Mouse (Mus musculus): ENCODE data around the gene Ssbp3.

DNA sequence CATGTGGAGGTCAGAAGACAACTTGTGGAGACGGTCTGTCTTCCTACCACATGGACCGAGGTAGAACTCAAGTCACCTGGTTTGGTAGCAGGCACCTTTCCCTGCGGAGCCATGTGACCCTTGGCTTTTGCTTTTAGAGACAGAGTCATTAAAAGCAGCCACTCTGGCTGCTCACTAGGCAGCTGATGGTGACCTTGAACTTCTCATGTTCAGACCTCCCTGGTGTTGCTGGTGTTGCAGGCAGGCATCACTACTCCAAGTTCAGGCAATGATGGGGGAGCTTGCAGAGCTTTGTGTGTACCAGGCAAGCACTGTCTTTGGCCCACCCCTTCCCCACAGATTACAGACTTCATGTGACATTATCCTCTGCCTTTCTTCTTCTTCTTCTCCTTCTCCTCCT is 11.0 kb upstream of the Ssbp3 start:
- TF ChIP-seq CTCF (IDR thresholded peaks at IDR 0.05; ENCODE audit: insufficient read depth, low read depth, low read length) (no peak), POLR2A (IDR thresholded peaks at IDR 0.05; ENCODE audit: insufficient read depth, low read depth, low read length) (no peak)
